14 mouse cellular contexts compared by ENCODE assay signal in genomic region chr5:118434718-118435555, GRCm38 (mm10).
DNase-seq lines count a peak whose midpoint lies in the region; ATAC-seq and TF ChIP-seq lines count a peak whose summit lies in the region.
"Had no signal": no experiment of that assay in that cellular context is flagged by ENCODE, and none has a peak within 500 bp of the region (broad histone marks: within the 10 kb centered on the region; RNA-seq: fewer than 3 reads in every experiment).

No protein-coding gene starts in this region.

- WGBS in intestine, embryonic 15.5 days = 36% methylated on average over 20 of the region's 20 CpGs
- 54% methylated on average over 20 of the region's 20 CpGs for WGBS in intestine, postnatal 0 days
- WGBS in forebrain, embryonic 16.5 days = 9% methylated on average over 20 of the region's 20 CpGs

- no peak overlapping the region; the same call in 1 of the 2 replicates for H3K27ac ChIP-seq in intestine, embryonic 15.5 days
- H3K27ac ChIP-seq in intestine, postnatal 0 days (ENCODE audit: low read depth, low read length) = no peak overlapping the region
- H3K27ac ChIP-seq in ES-Bruce4 (ENCODE audit: insufficient read depth, low read length) = peak overlapping the region; percentile 96
- no peak overlapping the region for H3K27ac ChIP-seq in forebrain, embryonic 16.5 days (ENCODE audit: low read length)
- H3K27ac ChIP-seq: liver, embryonic 13.5 days had no signal

- H3K27me3 ChIP-seq in intestine, embryonic 15.5 days (replicated peaks) = 0 out of 2 replicates have a peak, but pooled peaks cover 3% of the 10 kb centered on the region
- H3K27me3 ChIP-seq in intestine, postnatal 0 days (replicated peaks; ENCODE audit: control insufficient read depth, insufficient read depth, low read length) = peaks cover 9% of the 10 kb centered on the region; the same call in 1 of the 2 replicates
- no peaks in the 10 kb centered on the region for H3K27me3 ChIP-seq in ES-Bruce4 (ENCODE audit: control insufficient read depth, insufficient read depth, low read length, poor library complexity, severe bottlenecking)
- H3K27me3 ChIP-seq in forebrain, embryonic 16.5 days (replicated peaks; ENCODE audit: control insufficient read depth, insufficient read depth, low read length) = no peaks in the 10 kb centered on the region; the same call in 1 of the 2 replicates

- no peak overlapping the region for H3K4me3 ChIP-seq in intestine, embryonic 15.5 days (replicated peaks)
- no peak overlapping the region for H3K4me3 ChIP-seq in intestine, postnatal 0 days (ENCODE audit: low read depth, low read length)
- H3K4me3 ChIP-seq in ES-Bruce4 (ENCODE audit: low read depth, low read length) = peak overlapping the region; percentile 39
- no peak overlapping the region for H3K4me3 ChIP-seq in forebrain, embryonic 16.5 days (replicated peaks; ENCODE audit: low read length)
- H3K4me3 ChIP-seq: liver, embryonic 13.5 days had no signal

- TF ChIP-seq POLR2A in ES-Bruce4 (IDR thresholded peaks at IDR 0.05; ENCODE audit: insufficient read depth, low read length) = no peak

- no peak overlapping the region for H3K9ac ChIP-seq in intestine, embryonic 15.5 days
- H3K9ac ChIP-seq in intestine, postnatal 0 days (ENCODE audit: low read depth, low read length) = no peak overlapping the region
- H3K9ac ChIP-seq in ES-Bruce4 (ENCODE audit: low read depth, poor library complexity, severe bottlenecking) = peak overlapping the region; percentile 34; the same call in 1 of the 2 replicates
- no peak overlapping the region for H3K9ac ChIP-seq in forebrain, embryonic 16.5 days (replicated peaks; ENCODE audit: low read depth, low read length)
- H3K9ac ChIP-seq: liver, embryonic 13.5 days had no signal

- H3K4me1 ChIP-seq in intestine, embryonic 15.5 days (replicated peaks) = peaks cover 8% of the 10 kb centered on the region; the same call in 1 of the 2 replicates
- no peaks in the 10 kb centered on the region for H3K4me1 ChIP-seq in intestine, postnatal 0 days (replicated peaks; ENCODE audit: control insufficient read depth, insufficient read depth, low read length)
- H3K4me1 ChIP-seq in ES-Bruce4 (ENCODE audit: control insufficient read depth, insufficient read depth, low read length) = peaks cover 8% of the 10 kb centered on the region
- peaks cover 9% of the 10 kb centered on the region for H3K4me1 ChIP-seq in forebrain, embryonic 16.5 days (replicated peaks; ENCODE audit: control insufficient read depth, insufficient read depth, low read length)

- no peak for ATAC-seq in intestine, embryonic 15.5 days
- no peak for ATAC-seq in intestine, postnatal 0 days
- peak; percentile 36; the same call in 1 of the 2 replicates for ATAC-seq in forebrain, embryonic 16.5 days
- ATAC-seq in erythroid progenitor cell, adult 5-6 weeks (replicated peaks; ENCODE audit: low FRiP score, poor library complexity, severe bottlenecking) = no peak

- TF ChIP-seq CTCF in intestine, postnatal 0 days (IDR thresholded peaks at IDR 0.05; ENCODE audit: low read depth) = no peak
- TF ChIP-seq CTCF in ES-Bruce4 (IDR thresholded peaks at IDR 0.05; ENCODE audit: low read depth, low read length) = no peak

- H3K4me2 ChIP-seq in intestine, embryonic 15.5 days (replicated peaks) = peak overlapping the region; percentile 17; the same call in 1 of the 2 replicates
- H3K4me2 ChIP-seq in intestine, postnatal 0 days (replicated peaks; ENCODE audit: low read depth) = no peak overlapping the region
- H3K4me2 ChIP-seq in forebrain, embryonic 16.5 days (ENCODE audit: low read length) = no peak overlapping the region
- H3K4me2 ChIP-seq: liver, embryonic 13.5 days had no signal

- TF ChIP-seq EP300 in ES-Bruce4 (IDR thresholded peaks at IDR 0.05; ENCODE audit: insufficient read depth, low read depth, low read length) = peak; percentile 99

- peak; percentile 98 for DNase-seq in R1 (ENCODE audit: low read depth, low spot score)
- no peak for DNase-seq in thymus, postnatal 36 days
- DNase-seq: adrenal gland, adult 8-10 months; cerebellum, adult 8-10 months; kidney, adult 18-20 months; layer of hippocampus, postnatal 36 days; liver, embryonic 13.5 days; spleen, adult 18-20 months; thymus, adult 18-20 months had no signal

- no peaks in the 10 kb centered on the region for H3K36me3 ChIP-seq in intestine, embryonic 15.5 days
- H3K36me3 ChIP-seq in intestine, postnatal 0 days (ENCODE audit: control insufficient read depth, insufficient read depth) = no peaks in the 10 kb centered on the region
- no peaks in the 10 kb centered on the region for H3K36me3 ChIP-seq in ES-Bruce4 (ENCODE audit: control insufficient read depth, insufficient read depth, low read length, poor library complexity, severe bottlenecking)
- no peaks in the 10 kb centered on the region for H3K36me3 ChIP-seq in forebrain, embryonic 16.5 days (ENCODE audit: control insufficient read depth, insufficient read depth)
- H3K36me3 ChIP-seq: liver, embryonic 13.5 days had no signal

- no peaks in the 10 kb centered on the region for H3K9me3 ChIP-seq in intestine, embryonic 15.5 days
- no peaks in the 10 kb centered on the region for H3K9me3 ChIP-seq in intestine, postnatal 0 days (ENCODE audit: control insufficient read depth)
- H3K9me3 ChIP-seq in ES-Bruce4 (replicated peaks; ENCODE audit: control insufficient read depth, insufficient read depth, low read length, poor library complexity, severe bottlenecking) = peaks cover 2% of the 10 kb centered on the region
- no peaks in the 10 kb centered on the region for H3K9me3 ChIP-seq in forebrain, embryonic 16.5 days (ENCODE audit: control insufficient read depth, low read length)
